Mouse (Mus musculus) stomach, postnatal 0 days (tissue): ENCODE measurements at regions not wholly inside any gene's neighbourhood (a gene's known extent, or its start where the extent isn't known, plus 50 kb on each side); places are given as distances from the start of the nearest gene placed in this dataset.

Experiments used
- ATAC-seq: fragments of 200-750 bp; cut with Nextera tagmentation; 2 replicates; pipeline ENCODE4 v1.8.0; 2017; ENCODE audit not compliant: low FRiP score, low TSS enrichment
- DNase-seq: peaks from one replicate; pipeline ENCODE4 v3.0.0-alpha.2; 2016; ENCODE audit warnings: low spot score
- H3K27ac ChIP-seq: fragments of 300-500 bp; sonication (generic); replicated peaks from 2 replicates; pipeline ENCODE4 v1.5.1; 2014; ENCODE audit warnings: mild to moderate bottlenecking, control low read depth
- H3K27me3 ChIP-seq: fragments of 300-500 bp; sonication (generic); 2 replicates; pipeline ENCODE4 v1.6.1; 2014; ENCODE audit warnings: low read length; ENCODE audit not compliant: control insufficient read depth, insufficient read depth
- H3K36me3 ChIP-seq: fragments of 300-500 bp; sonication (generic); 2 replicates; pipeline ENCODE4 v1.6.1; 2014; ENCODE audit warnings: low read length, mixed read lengths; ENCODE audit not compliant: control insufficient read depth, insufficient read depth
- H3K4me1 ChIP-seq: fragments of 300-500 bp; sonication (generic); replicated peaks from 2 replicates; pipeline ENCODE4 v1.6.1; 2014; ENCODE audit warnings: antibody characterized with exemption; ENCODE audit not compliant: control insufficient read depth, insufficient read depth
- H3K4me2 ChIP-seq: fragments of 300-500 bp; sonication (generic); replicated peaks from 2 replicates; pipeline ENCODE4 v1.6.1; 2014; ENCODE audit warnings: low read depth, mild to moderate bottlenecking, control low read depth, moderate library complexity
- H3K4me3 ChIP-seq: fragments of 300-500 bp; sonication (generic); 2 replicates; pipeline ENCODE4 v1.5.1; 2014; ENCODE audit warnings: low read depth, low read length, control low read depth
- H3K9ac ChIP-seq: fragments of 300-500 bp; sonication (generic); 2 replicates; pipeline ENCODE4 v1.6.1; 2014; ENCODE audit warnings: mild to moderate bottlenecking, low read length, control low read depth, mixed read lengths
- H3K9me3 ChIP-seq: fragments of 300-500 bp; sonication (generic); 2 replicates; pipeline ENCODE4 v1.6.1; 2016; ENCODE audit warnings: low read length; ENCODE audit not compliant: control insufficient read depth
- CTCF ChIP-seq: IDR thresholded peaks from 2 replicates; pipeline ENCODE4 v1.5.1; 2016; ENCODE audit warnings: antibody characterized with exemption, low read depth, mild to moderate bottlenecking, moderate library complexity
- EP300 ChIP-seq: optimal IDR thresholded peaks from 2 replicates; pipeline ENCODE3; 2016; ENCODE audit warnings: antibody characterized with exemption
- WGBS: fragments of 180-500 bp; shearing (Covaris S2); extraction: QIAGEN DNeasy Blood & Tissue Kit; methylation state at CpG from one replicate; pipeline ENCODE4 v1.1.7; 2014; 5-methylcytosine and 5-hydroxymethylcytosine counted together

GRCm38 (mm10) chr10:97159831-97160575 is 319.4 kb upstream of the Dcn start:
- Histone ChIP-seq H3K27me3 (no peaks in the 10 kb centered on the region), H3K4me1 (no peaks in the 10 kb centered on the region; the same call in 1 of the 2 replicates), H3K27ac (no peak overlapping the region), H3K4me3 (no peak overlapping the region), H3K4me2 (no peak overlapping the region), H3K9me3 (no peaks in the 10 kb centered on the region), H3K36me3 (no peaks in the 10 kb centered on the region), H3K9ac (no peak overlapping the region)
- ATAC-seq (no peak), DNase-seq (peak; percentile 16)
- TF ChIP-seq EP300 (no peak), CTCF (peak; percentile 89)
- WGBS, result 50% methylated on average over 10 of the region's 10 CpGs

GRCm38 (mm10) chr10:97160892-97161291 is 318.5 kb upstream of the Dcn start:
- H3K36me3 ChIP-seq, result no peaks in the 10 kb centered on the region
- no peak overlapping the region for H3K4me2 ChIP-seq
- H3K4me1 ChIP-seq, result no peaks in the 10 kb centered on the region; the same call in 1 of the 2 replicates
- TF ChIP-seq EP300 (no peak), CTCF (no peak)
- H3K4me3 ChIP-seq, result no peak overlapping the region
- no peaks in the 10 kb centered on the region for H3K9me3 ChIP-seq
- ATAC-seq (no peak), DNase-seq (no peak)
- no peak overlapping the region for H3K27ac ChIP-seq
- 18% methylated on average over 2 of the region's 2 CpGs for WGBS
- H3K27me3 ChIP-seq, result no peaks in the 10 kb centered on the region
- no peak overlapping the region for H3K9ac ChIP-seq

GRCm38 (mm10) chr10:97178468-97178867 is 300.9 kb upstream of the Dcn start:
- H3K4me2 ChIP-seq, result no peak overlapping the region
- no peak for DNase-seq
- H3K4me1 ChIP-seq, result no peaks in the 10 kb centered on the region
- H3K27ac ChIP-seq, result no peak overlapping the region
- TF ChIP-seq EP300 (no peak), CTCF (no peak)
- no peaks in the 10 kb centered on the region for H3K36me3 ChIP-seq
- no peaks in the 10 kb centered on the region for H3K9me3 ChIP-seq
- 81% methylated on average over 3 of the region's 3 CpGs for WGBS
- no peak overlapping the region for H3K4me3 ChIP-seq
- ATAC-seq, result no peak
- H3K27me3 ChIP-seq, result no peaks in the 10 kb centered on the region
- no peak overlapping the region for H3K9ac ChIP-seq

GRCm38 (mm10) chr10:97189696-97190095 is 289.7 kb upstream of the Dcn start:
- Histone ChIP-seq H3K4me1 (no peaks in the 10 kb centered on the region), H3K4me2 (no peak overlapping the region), H3K9ac (no peak overlapping the region), H3K36me3 (no peaks in the 10 kb centered on the region), H3K4me3 (no peak overlapping the region), H3K27ac (no peak overlapping the region), H3K9me3 (no peaks in the 10 kb centered on the region), H3K27me3 (no peaks in the 10 kb centered on the region)
- ATAC-seq (no peak), DNase-seq (no peak)
- no peak for TF ChIP-seq EP300
- TF ChIP-seq CTCF, result no peak

- ATAC-seq, result no peak
- no peaks in the 10 kb centered on the region for H3K27me3 ChIP-seq
- TF ChIP-seq CTCF (no peak), EP300 (no peak)
Measured at GRCm38 (mm10) chr10:97211238-97211695, 268.1 kb upstream of the Dcn start.

GRCm38 (mm10) chr10:97211785-97212398 is 267.5 kb upstream of the Dcn start:
- Histone ChIP-seq H3K4me3 (no peak overlapping the region), H3K36me3 (no peaks in the 10 kb centered on the region), H3K4me1 (no peaks in the 10 kb centered on the region; the same call in none of the 2 replicates), H3K9me3 (no peaks in the 10 kb centered on the region), H3K27me3 (no peaks in the 10 kb centered on the region), H3K4me2 (no peak overlapping the region), H3K27ac (no peak overlapping the region), H3K9ac (no peak overlapping the region)
- DNase-seq (no peak), ATAC-seq (no peak)
- WGBS, result 46% methylated on average over 7 of the region's 7 CpGs
- TF ChIP-seq CTCF, result no peak
- no peak for TF ChIP-seq EP300

More at GRCm38 (mm10) chr10:97211238-97211695, 268.1 kb upstream of the Dcn start:
- no peak overlapping the region for H3K9ac ChIP-seq
- no peak overlapping the region for H3K27ac ChIP-seq
- no peak overlapping the region for H3K4me3 ChIP-seq
- no peaks in the 10 kb centered on the region; the same call in none of the 2 replicates for H3K4me1 ChIP-seq
- H3K36me3 ChIP-seq, result no peaks in the 10 kb centered on the region
- no peak overlapping the region for H3K4me2 ChIP-seq
- WGBS, result 43% methylated on average over 4 of the region's 4 CpGs
- H3K9me3 ChIP-seq, result no peaks in the 10 kb centered on the region
- DNase-seq, result no peak
